Mouse (Mus musculus) liver, embryonic 14.5 days (tissue): Measurements from ENCODE around the gene Cep152.

ENCODE experiments used
- CTCF ChIP-seq: IDR thresholded peaks from 2 replicates; pipeline ENCODE4 v1.5.1; 2016; ENCODE audit warnings: antibody characterized with exemption, low read depth, control low read depth
- EP300 ChIP-seq: IDR thresholded peaks from 2 replicates; pipeline ENCODE4 v1.6.1; 2016; ENCODE audit warnings: antibody characterized with exemption, low read depth

DNA sequence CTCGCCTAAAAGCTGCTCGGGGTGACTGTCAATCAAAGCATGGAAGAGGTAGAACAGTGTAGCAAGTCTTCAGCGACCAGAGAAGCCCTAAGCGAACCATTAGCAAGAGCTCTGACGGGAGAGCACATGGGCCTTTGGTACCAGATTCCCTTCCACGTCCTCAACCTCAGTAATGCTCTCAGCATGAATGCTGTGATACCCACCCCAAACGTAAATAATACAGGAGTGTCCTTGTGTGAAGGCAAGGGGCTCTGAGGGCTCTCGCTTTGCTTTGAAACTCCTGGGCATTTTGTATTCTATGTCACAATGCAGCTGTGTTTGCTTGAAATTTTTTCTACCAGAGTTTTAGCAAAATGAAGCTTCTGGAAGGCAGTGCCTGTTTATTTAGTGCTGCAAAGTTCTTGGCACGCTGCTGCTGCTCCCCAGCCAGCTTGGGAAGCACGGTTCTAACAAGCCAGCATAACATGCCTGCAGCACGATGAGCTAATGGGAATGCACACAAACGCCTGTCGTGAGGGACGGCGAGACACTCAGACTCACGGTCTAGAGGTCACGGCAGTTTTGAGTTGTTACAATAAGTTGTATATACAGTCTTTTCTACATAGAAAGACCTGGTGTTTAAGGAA, 18.6 kb downstream of the Cep152 start:
- no peak for TF ChIP-seq CTCF
- no peak for TF ChIP-seq EP300
